Mouse (Mus musculus): ENCODE measurements around the gene Lsamp. TPM values are rescaled to one million over a fixed set of nuclear protein-coding genes. Genes with fewer than 3 reads are reported as not detected.

Gene Lsamp
- polyA plus RNA-seq, 1 experiment from 2014 or later: 0.04 TPM

- Histone ChIP-seq H3K9ac (replicated peaks) (no peak overlapping the region), H3K4me3 (ENCODE audit: low read depth, low read length) (no peak overlapping the region), H3K36me3 (replicated peaks; ENCODE audit: insufficient read depth, low read length) (no peaks in the 10 kb centered on the region), H3K27ac (ENCODE audit: low read depth) (no peak overlapping the region), H3K9me3 (ENCODE audit: low read length) (no peaks in the 10 kb centered on the region), H3K27me3 (ENCODE audit: insufficient read depth, low read length) (no peaks in the 10 kb centered on the region), H3K4me1 (ENCODE audit: insufficient read depth) (no peaks in the 10 kb centered on the region), H3K4me2 (ENCODE audit: low read depth, low read length) (no peak overlapping the region)
- TF ChIP-seq CTCF (IDR thresholded peaks at IDR 0.05; ENCODE audit: low read depth): no peak
- TF ChIP-seq EP300 (IDR thresholded peaks at IDR 0.05; ENCODE audit: low read depth): no peak
- no peak for ATAC-seq
- WGBS (ENCODE audit: insufficient replicate concordance): 80% methylated on average over 2 of the region's 2 CpGs
- DNase-seq: no peak
Measured at GRCm38 (mm10) chr16:40491606-40492005, 507.4 kb downstream of the Lsamp start.

DNA sequence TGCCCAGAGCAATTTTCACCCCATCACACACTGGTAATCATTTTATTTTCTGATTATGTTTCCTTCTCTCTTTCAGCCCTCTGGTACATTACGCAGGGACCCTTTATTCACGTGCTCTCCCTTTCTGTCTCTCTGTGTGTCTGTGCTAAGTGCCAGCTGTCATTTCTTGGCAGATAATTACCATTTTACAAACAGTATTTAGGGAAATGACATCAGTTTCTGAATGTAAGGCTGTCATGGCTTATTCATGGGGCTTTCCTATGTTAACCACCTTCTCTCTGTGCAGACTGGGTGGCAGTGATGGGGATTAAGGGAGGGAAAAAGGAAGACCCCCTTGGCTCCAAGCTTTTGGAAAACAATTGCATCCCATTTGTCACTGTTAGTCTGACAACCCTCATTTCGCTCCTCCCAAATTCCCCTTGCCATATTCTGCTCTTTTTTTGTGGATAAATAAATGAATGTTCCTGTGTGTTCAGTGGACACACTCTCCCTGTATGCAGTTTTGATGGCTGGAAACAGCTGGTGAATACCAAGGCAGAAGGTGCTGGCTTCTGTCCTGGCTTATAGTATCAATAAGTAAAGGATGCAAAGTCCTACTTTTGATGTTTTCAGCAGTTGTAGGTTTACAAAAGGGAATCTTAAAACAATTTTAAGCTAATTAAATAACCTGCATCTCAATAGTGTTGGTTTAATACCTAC is 520.2 kb downstream of the Lsamp start:
- Histone ChIP-seq H3K27me3 (ENCODE audit: insufficient read depth, low read length) (no peaks in the 10 kb centered on the region), H3K27ac (ENCODE audit: low read depth) (no peak overlapping the region), H3K9ac (replicated peaks) (no peak overlapping the region), H3K4me3 (ENCODE audit: low read depth, low read length) (no peak overlapping the region), H3K36me3 (replicated peaks; ENCODE audit: insufficient read depth, low read length) (no peaks in the 10 kb centered on the region), H3K4me1 (ENCODE audit: insufficient read depth) (no peaks in the 10 kb centered on the region), H3K9me3 (ENCODE audit: low read length) (no peaks in the 10 kb centered on the region), H3K4me2 (ENCODE audit: low read depth, low read length) (no peak overlapping the region)
- ATAC-seq: no peak
- TF ChIP-seq EP300 (IDR thresholded peaks at IDR 0.05; ENCODE audit: low read depth): no peak
- TF ChIP-seq CTCF (IDR thresholded peaks at IDR 0.05; ENCODE audit: low read depth): no peak
- DNase-seq: no peak
- 59% methylated on average over 3 of the region's 3 CpGs for WGBS (ENCODE audit: insufficient replicate concordance)

DNA sequence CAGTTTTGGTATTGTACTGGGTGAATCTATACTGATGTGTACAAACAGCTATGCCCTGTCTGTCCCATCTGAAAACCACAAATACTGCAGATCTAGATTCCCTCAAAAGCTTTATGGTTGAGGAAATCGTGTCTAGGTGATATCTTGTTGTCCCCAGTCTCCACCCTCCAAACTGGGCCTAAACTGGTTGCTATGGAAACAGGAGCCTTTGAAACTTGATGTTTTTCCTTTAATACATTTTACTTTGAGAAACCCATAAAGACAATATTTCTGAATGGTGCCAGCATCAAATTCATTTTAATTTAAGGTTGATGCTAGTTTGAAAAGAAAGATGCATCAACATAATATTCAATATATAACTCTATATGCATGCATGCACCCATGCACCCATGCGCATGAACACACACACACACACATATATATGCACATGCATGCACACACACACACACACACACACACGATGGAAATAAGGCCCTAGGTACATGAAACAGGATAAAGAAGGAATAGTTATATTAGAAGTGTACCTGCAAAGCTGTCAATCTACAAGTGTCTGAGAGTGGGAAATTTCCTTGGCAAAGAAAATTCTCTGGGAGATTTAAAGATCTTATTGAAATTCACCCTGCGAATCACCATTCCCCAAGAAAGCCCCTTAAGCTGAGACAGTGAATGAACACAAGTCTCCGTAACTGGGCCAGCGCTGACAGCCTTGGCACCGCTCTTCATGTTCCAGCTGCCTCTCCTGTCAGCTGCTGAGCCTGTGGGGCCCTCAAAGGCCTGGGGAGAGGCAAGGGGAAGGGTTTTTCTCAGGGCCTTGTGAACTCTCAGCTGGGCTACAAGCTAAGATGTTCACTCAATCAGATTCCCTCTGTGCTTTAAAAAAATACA is 525.2 kb downstream of the Lsamp start:
- no peak for ATAC-seq
- Histone ChIP-seq H3K4me3 (ENCODE audit: low read depth, low read length) (no peak overlapping the region), H3K27ac (ENCODE audit: low read depth) (no peak overlapping the region), H3K36me3 (replicated peaks; ENCODE audit: insufficient read depth, low read length) (no peaks in the 10 kb centered on the region), H3K4me1 (ENCODE audit: insufficient read depth) (no peaks in the 10 kb centered on the region), H3K9me3 (ENCODE audit: low read length) (no peaks in the 10 kb centered on the region), H3K27me3 (ENCODE audit: insufficient read depth, low read length) (no peaks in the 10 kb centered on the region), H3K4me2 (ENCODE audit: low read depth, low read length) (no peak overlapping the region), H3K9ac (replicated peaks) (no peak overlapping the region)
- TF ChIP-seq EP300 (IDR thresholded peaks at IDR 0.05; ENCODE audit: low read depth): no peak
- no peak for TF ChIP-seq CTCF (IDR thresholded peaks at IDR 0.05; ENCODE audit: low read depth)
- 78% methylated on average over 7 of the region's 7 CpGs for WGBS (ENCODE audit: insufficient replicate concordance)
- DNase-seq: no peak

DNA sequence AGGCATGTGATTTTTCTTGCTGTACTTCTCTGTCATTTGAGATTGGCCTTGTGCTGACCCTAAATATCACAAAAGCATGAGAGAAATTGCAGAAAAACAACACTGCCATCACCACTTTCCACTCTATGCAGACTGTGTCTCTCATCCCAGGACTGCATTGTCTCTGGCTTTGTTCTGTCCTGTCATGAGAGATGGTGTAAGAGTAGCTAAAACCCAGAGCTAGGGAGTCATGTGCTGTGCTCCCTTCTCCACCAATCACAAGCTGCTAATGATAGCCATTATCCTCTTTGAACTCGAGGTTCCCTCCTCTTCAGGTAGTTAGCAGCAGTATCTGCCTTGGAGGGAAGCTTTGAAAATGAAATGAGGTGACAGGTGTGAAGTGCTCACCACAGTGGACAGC is 552.6 kb downstream of the Lsamp start:
- WGBS (ENCODE audit: insufficient replicate concordance): 18% methylated on average over 1 of the region's 1 CpGs
- Histone ChIP-seq H3K27ac (ENCODE audit: low read depth) (no peak overlapping the region), H3K36me3 (replicated peaks; ENCODE audit: insufficient read depth, low read length) (no peaks in the 10 kb centered on the region), H3K9me3 (ENCODE audit: low read length) (no peaks in the 10 kb centered on the region), H3K9ac (replicated peaks) (no peak overlapping the region), H3K4me2 (ENCODE audit: low read depth, low read length) (no peak overlapping the region), H3K4me1 (ENCODE audit: insufficient read depth) (no peaks in the 10 kb centered on the region), H3K4me3 (ENCODE audit: low read depth, low read length) (no peak overlapping the region), H3K27me3 (ENCODE audit: insufficient read depth, low read length) (no peaks in the 10 kb centered on the region)
- no peak for ATAC-seq
- TF ChIP-seq CTCF (IDR thresholded peaks at IDR 0.05; ENCODE audit: low read depth) (no peak), EP300 (IDR thresholded peaks at IDR 0.05; ENCODE audit: low read depth) (no peak)
- DNase-seq: no peak

DNA sequence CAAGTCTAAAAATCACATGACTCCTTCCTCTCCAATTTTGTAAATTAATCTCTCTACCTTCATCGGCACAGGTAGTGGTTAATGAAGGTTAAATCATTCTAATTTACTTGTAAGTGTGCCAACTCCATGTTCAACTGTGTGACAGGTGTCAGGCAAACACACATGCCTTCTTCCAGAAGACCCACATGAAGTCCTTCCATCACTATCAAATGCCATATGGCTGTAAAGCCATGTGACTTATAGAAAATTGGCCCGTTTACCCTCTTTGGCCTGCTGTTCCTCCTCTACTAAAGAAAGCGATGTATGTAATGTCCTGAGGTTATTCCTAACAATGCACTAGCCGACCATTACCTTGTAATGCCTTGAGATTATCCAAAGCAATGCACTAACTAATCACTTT is 565.5 kb downstream of the Lsamp start:
- no peak overlapping the region for H3K27ac ChIP-seq (ENCODE audit: low read depth)

GRCm38 (mm10) chr16:40555608-40556007 is 571.4 kb downstream of the Lsamp start:
- no peak for DNase-seq
- H3K9me3 ChIP-seq (ENCODE audit: low read length): no peaks in the 10 kb centered on the region
- no peaks in the 10 kb centered on the region for H3K36me3 ChIP-seq (replicated peaks; ENCODE audit: insufficient read depth, low read length)
- WGBS (ENCODE audit: insufficient replicate concordance): 68% methylated on average over 1 of the region's 1 CpGs
- H3K9ac ChIP-seq (replicated peaks): no peak overlapping the region
- H3K4me1 ChIP-seq (ENCODE audit: insufficient read depth): no peaks in the 10 kb centered on the region
- no peaks in the 10 kb centered on the region for H3K27me3 ChIP-seq (ENCODE audit: insufficient read depth, low read length)
- ATAC-seq: no peak
- no peak for TF ChIP-seq EP300 (IDR thresholded peaks at IDR 0.05; ENCODE audit: low read depth)
- no peak for TF ChIP-seq CTCF (IDR thresholded peaks at IDR 0.05; ENCODE audit: low read depth)
- H3K4me3 ChIP-seq (ENCODE audit: low read depth, low read length): no peak overlapping the region
- no peak overlapping the region for H3K4me2 ChIP-seq (ENCODE audit: low read depth, low read length)
- no peak overlapping the region for H3K27ac ChIP-seq (ENCODE audit: low read depth)

More for the DNA sequence above, 565.5 kb downstream of the Lsamp start:
- WGBS (ENCODE audit: insufficient replicate concordance): 86% methylated on average over 4 of the region's 4 CpGs
- no peaks in the 10 kb centered on the region for H3K4me1 ChIP-seq (ENCODE audit: insufficient read depth)
- TF ChIP-seq EP300 (IDR thresholded peaks at IDR 0.05; ENCODE audit: low read depth) (no peak), CTCF (IDR thresholded peaks at IDR 0.05; ENCODE audit: low read depth) (no peak)
- no peak overlapping the region for H3K9ac ChIP-seq (replicated peaks)
- H3K36me3 ChIP-seq (replicated peaks; ENCODE audit: insufficient read depth, low read length): no peaks in the 10 kb centered on the region
- ATAC-seq (no peak), DNase-seq (no peak)
- no peaks in the 10 kb centered on the region for H3K27me3 ChIP-seq (ENCODE audit: insufficient read depth, low read length)
- H3K4me2 ChIP-seq (ENCODE audit: low read depth, low read length): no peak overlapping the region
- H3K9me3 ChIP-seq (ENCODE audit: low read length): no peaks in the 10 kb centered on the region
- H3K4me3 ChIP-seq (ENCODE audit: low read depth, low read length): no peak overlapping the region
